Mouse (Mus musculus) neural tube, embryonic 11.5 days (tissue): ENCODE results near the gene Dvl3. TPM values are rescaled to one million over a fixed set of nuclear protein-coding genes. Genes with fewer than 3 reads are reported as not detected.

Experiments
- ATAC-seq: fragments of 200-750 bp; cut with Nextera tagmentation; 2 replicates; pipeline ENCODE4 v1.8.0; 2017; ENCODE audit warnings: moderate number of reproducible peaks, mild to moderate bottlenecking, moderate TSS enrichment, moderate library complexity; ENCODE audit not compliant: insufficient read depth, low FRiP score, low TSS enrichment
- DNase-seq: peaks from one replicate; pipeline ENCODE4 v3.0.0-alpha.2; 2015; ENCODE audit warnings: low spot score
- H3K27ac ChIP-seq: fragments of 300-500 bp; sonication (generic); 2 replicates; pipeline ENCODE4 v1.5.1; 2014; ENCODE audit warnings: low read depth, mild to moderate bottlenecking, low read length
- H3K27me3 ChIP-seq: fragments of 300-500 bp; sonication (generic); 2 replicates; pipeline ENCODE4 v1.6.1; 2014; ENCODE audit warnings: mild to moderate bottlenecking, low read length, mixed read lengths; ENCODE audit not compliant: control insufficient read depth, insufficient read depth
- H3K36me3 ChIP-seq: fragments of 300-500 bp; sonication (generic); 2 replicates; pipeline ENCODE4 v1.6.1; 2014; ENCODE audit warnings: mild to moderate bottlenecking, low read length, moderate library complexity, mixed read lengths; ENCODE audit not compliant: control insufficient read depth, insufficient read depth
- H3K4me1 ChIP-seq: fragments of 300-500 bp; sonication (generic); 2 replicates; pipeline ENCODE4 v1.6.1; 2014; ENCODE audit warnings: low read length, mixed read lengths; ENCODE audit not compliant: control insufficient read depth, insufficient read depth
- H3K4me2 ChIP-seq: fragments of 300-500 bp; sonication (generic); 2 replicates; pipeline ENCODE4 v1.6.1; 2014; ENCODE audit warnings: low read depth, mild to moderate bottlenecking, moderate library complexity
- H3K4me3 ChIP-seq: fragments of 300-500 bp; sonication (generic); 2 replicates; pipeline ENCODE4 v1.5.1; 2014; ENCODE audit warnings: low read depth, low read length
- H3K9ac ChIP-seq: fragments of 300-500 bp; sonication (generic); 2 replicates; pipeline ENCODE4 v1.6.1; 2014; ENCODE audit warnings: mild to moderate bottlenecking, low read length
- H3K9me3 ChIP-seq: fragments of 300-500 bp; sonication (generic); 2 replicates; pipeline ENCODE4 v1.6.1; 2016; ENCODE audit warnings: low read length; ENCODE audit not compliant: control insufficient read depth
- WGBS: fragments of 180-500 bp; shearing (Covaris S2); extraction: QIAGEN DNeasy Blood & Tissue Kit; methylation state at CpG from one replicate; pipeline ENCODE4 v1.1.7; 2014; 5-methylcytosine and 5-hydroxymethylcytosine counted together
- polyA plus RNA-seq: library from polyadenylated mRNA; unstranded; fragments of >200 nt; fragmentation: Nextera tagmentation; extraction: Ambion mirVana; gene quantifications from 2 replicates; pipeline ENCODE4 v1.2.1, GENCODE M21; 2014

Dvl3 gene
- polyA plus RNA-seq, 1 experiment from 2014 or later: 58.1 TPM

DNA sequence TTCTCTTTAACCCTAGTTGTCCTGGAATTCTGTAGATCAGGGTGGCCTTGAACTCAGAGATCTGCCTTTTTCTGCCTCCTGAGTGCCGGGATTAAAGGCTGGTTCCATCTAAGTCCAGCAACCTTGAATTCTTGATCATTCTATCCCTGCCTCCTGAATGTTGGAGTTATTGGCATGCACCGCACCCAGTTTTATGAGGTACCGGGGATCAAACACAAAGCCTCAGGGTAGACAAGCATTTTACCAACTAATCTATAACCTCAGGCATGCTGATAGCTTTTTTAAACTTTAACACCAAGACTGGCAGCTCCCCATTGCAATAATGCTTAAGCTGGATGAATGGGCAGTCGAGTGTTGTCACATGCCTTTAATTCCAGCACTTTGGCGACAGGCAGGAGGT is 30.6 kb downstream of the Dvl3 start:
- Histone ChIP-seq H3K36me3 (peaks cover 16% of the 10 kb centered on the region), H3K27me3 (no peaks in the 10 kb centered on the region), H3K4me1 (peaks cover 6% of the 10 kb centered on the region; the same call in 1 of the 2 replicates), H3K9ac (no peak overlapping the region), H3K9me3 (no peaks in the 10 kb centered on the region), H3K4me3 (no peak overlapping the region), H3K4me2 (peak overlapping the region; percentile 89), H3K27ac (no peak overlapping the region)
- DNase-seq (no peak), ATAC-seq (no peak)
- WGBS: 56% methylated on average over 5 of the region's 5 CpGs

DNA sequence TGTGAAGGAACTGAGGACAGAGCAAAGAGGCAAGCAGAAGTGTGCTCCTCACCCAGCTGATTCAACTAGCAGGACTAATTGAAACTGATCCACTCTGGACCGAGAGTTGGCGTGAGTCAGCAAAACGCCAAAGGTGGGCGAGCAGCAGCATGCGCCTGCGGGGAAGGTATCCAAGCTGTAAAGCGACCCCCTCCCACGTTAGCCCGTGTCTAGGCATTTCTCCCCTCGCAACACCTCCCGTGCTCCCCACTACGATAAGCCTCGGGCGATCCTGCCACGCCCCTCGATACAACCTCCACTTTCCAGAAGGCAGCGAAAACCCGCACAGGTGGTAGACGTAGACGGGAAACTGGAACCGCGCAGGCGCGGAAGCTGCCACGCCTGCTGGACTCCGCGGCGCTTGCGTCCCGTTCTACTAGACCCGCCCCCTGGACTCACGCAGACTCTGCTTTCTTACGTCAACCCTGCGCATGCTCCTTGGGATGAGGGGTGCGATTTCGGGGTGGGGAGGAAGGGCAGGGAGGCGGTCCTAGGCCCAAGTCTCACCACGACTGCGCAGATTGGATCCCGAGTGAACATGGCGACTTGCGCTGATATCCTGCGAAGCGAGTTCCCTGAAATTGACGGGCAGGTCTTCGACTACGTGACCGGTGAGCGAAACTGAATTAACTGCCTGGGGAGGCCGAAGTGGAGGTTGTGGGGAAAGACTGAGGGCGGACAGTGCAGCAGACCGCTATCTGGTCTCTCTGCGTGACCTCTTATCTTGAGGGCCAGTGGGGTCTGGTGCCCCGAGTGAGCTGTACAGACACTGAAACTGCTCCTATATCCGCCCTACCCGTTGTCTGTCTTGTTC is 31.5 kb downstream of the Dvl3 start, which contains the start of gene Abcf3:
Gene Abcf3, plus strand, starts transcription at position 482 of the 853 bp plus-strand sequence.
- Histone ChIP-seq H3K27ac (no peak within 1 kb of the TSS), H3K9me3 (no peaks in the 10 kb centered on the region), H3K4me1 (peaks cover 6% of the 10 kb centered on the region; the same call in 1 of the 2 replicates), H3K9ac (peak within 1 kb of the TSS; percentile 78), H3K4me2 (peak within 1 kb of the TSS; percentile 89), H3K27me3 (no peaks in the 10 kb centered on the region), H3K4me3 (peak within 1 kb of the TSS; percentile 82), H3K36me3 (peaks cover 17% of the 10 kb centered on the region)
- DNase-seq: peak; percentile 99
- peak; percentile 97 for ATAC-seq
- WGBS: under 1% methylated on average over 56 of the region's 56 CpGs

DNA sequence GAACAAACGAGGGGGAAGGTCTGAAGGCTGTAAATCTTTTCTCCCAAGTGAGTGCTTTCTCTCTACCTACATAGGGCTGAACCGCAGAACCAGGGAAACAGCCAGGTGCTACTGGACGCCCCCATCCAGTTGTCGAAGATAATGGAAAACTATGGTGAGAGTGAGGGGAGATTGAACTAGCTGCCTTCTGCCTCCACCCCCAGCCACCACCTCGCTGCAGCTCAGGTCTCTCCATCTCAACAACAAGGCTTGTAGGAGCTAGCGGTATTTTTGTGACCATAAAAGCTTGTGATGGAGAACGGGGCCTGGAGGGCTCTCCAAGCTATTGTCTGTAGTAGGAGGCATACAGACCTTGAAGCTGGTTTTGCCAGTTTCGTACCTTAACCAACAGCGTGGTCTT is 32.4 kb downstream of the Dvl3 start:
- 52% methylated on average over 9 of the region's 9 CpGs for WGBS
- H3K9me3 ChIP-seq: no peaks in the 10 kb centered on the region
- peak overlapping the region; percentile 82 for H3K4me3 ChIP-seq
- no peaks in the 10 kb centered on the region for H3K27me3 ChIP-seq
- peaks cover 17% of the 10 kb centered on the region for H3K36me3 ChIP-seq
- ATAC-seq (no peak), DNase-seq (no peak)
- H3K27ac ChIP-seq: no peak overlapping the region
- peak overlapping the region; percentile 89 for H3K4me2 ChIP-seq
- H3K4me1 ChIP-seq: peaks cover 6% of the 10 kb centered on the region; the same call in 1 of the 2 replicates
- peak overlapping the region; percentile 78 for H3K9ac ChIP-seq

DNA sequence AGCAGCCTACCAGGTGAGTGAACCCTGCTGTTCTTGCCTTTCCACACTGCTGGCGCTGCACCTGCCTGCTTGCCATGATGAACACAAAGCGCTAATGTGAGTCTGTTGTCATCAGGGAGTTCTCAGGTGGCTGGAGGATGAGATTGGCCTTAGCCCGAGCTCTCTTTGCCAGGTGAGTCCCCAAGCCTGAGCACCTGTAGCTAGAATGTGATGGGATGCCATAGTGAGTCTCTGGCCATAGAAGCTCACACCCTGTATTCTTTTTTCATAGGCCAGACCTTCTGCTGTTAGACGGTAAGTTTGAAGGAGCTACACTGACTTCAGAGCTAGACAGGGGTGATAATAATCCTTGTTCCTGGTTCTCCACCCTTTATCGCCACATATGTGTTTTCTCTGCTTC is 34.9 kb downstream of the Dvl3 start:
- Histone ChIP-seq H3K4me3 (no peak overlapping the region), H3K36me3 (peaks cover 18% of the 10 kb centered on the region), H3K27ac (no peak overlapping the region), H3K9me3 (no peaks in the 10 kb centered on the region), H3K4me1 (peaks cover 6% of the 10 kb centered on the region; the same call in 1 of the 2 replicates), H3K27me3 (no peaks in the 10 kb centered on the region), H3K4me2 (no peak overlapping the region), H3K9ac (no peak overlapping the region)
- ATAC-seq: no peak
- WGBS: 92% methylated on average over 5 of the region's 5 CpGs
- DNase-seq: no peak

DNA sequence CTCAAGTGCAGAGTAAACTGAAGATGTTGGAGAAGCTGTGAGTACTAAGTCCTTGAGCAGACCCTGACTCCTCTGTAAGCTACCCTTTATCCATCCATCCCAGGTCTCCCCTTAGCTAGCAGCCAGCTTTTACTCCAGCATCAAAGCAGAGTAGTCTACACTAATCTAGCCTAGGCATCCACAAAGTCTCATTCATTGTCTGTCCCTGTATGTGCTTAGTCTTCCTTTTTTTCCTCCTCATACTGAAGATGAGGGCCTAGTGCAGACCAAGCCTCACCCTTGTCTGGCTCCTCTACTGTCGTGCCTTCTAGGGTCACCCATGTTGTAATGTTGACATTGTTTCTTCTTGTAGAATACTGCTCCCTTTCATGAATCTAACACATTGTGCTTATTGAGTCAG is 35.8 kb downstream of the Dvl3 start:
- ATAC-seq (no peak), DNase-seq (no peak)
- no peak overlapping the region for H3K4me3 ChIP-seq
- H3K9me3 ChIP-seq: no peaks in the 10 kb centered on the region
- no peak overlapping the region for H3K27ac ChIP-seq
- H3K4me2 ChIP-seq: no peak overlapping the region
- 91% methylated on average over 1 of the region's 1 CpGs for WGBS
- H3K27me3 ChIP-seq: no peaks in the 10 kb centered on the region
- peaks cover 18% of the 10 kb centered on the region for H3K36me3 ChIP-seq
- no peak overlapping the region for H3K9ac ChIP-seq
- H3K4me1 ChIP-seq: peaks cover 6% of the 10 kb centered on the region; the same call in 1 of the 2 replicates

DNA sequence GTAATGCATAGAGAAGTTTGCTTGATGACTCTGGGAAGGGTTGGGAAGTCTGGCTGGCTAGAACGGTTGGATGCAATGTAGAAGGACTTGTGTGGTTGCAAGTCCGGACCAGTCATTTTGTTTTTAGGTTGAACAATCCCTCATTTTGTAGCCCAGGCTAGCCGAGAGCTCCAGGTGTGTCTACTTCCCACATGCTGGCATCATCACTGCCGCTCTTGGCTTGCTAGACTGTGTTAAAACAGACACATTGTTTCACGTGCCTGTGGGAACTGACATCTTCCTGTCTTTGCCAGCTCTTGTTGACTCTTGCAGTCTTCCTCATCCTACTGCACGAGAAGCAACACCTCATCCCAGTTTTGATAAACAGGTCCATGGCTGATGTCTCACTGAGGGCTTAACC is 38.2 kb downstream of the Dvl3 start:
- Histone ChIP-seq H3K4me2 (no peak overlapping the region), H3K4me3 (no peak overlapping the region)
- 95% methylated on average over 6 of the region's 6 CpGs for WGBS

DNA sequence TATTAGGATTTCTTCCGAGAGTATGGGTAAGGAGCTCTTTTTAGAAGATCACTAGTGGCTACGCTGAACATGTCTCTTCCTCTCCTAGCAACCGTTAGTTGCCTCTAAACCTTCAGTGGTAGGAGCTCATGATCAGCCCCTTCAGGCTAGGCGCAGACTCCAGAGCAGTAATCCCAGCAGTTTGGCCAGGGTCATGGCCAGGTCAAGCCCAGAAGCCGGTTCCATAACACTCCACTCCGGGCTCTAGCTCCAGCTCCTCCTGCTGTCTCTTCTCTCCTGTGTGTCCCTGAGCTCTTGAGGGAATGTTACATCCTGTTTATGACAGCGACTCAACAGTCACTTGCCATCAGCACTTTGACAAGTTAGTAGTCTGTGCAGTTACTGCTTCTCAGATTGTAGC is 40.6 kb downstream of the Dvl3 start:
- no peaks in the 10 kb centered on the region for H3K4me1 ChIP-seq
- DNase-seq (no peak), ATAC-seq (no peak)
- H3K36me3 ChIP-seq: peaks cover 31% of the 10 kb centered on the region
- WGBS: 80% methylated on average over 7 of the region's 7 CpGs
- H3K9ac ChIP-seq: no peak overlapping the region
- no peak overlapping the region for H3K4me2 ChIP-seq
- no peaks in the 10 kb centered on the region for H3K9me3 ChIP-seq
- H3K4me3 ChIP-seq: no peak overlapping the region
- H3K27me3 ChIP-seq: no peaks in the 10 kb centered on the region
- no peak overlapping the region for H3K27ac ChIP-seq

More for the DNA sequence above, 38.2 kb downstream of the Dvl3 start:
- H3K27me3 ChIP-seq: no peaks in the 10 kb centered on the region
- H3K36me3 ChIP-seq: peaks cover 30% of the 10 kb centered on the region
- ATAC-seq (no peak), DNase-seq (no peak)
- H3K4me1 ChIP-seq: no peaks in the 10 kb centered on the region
- no peak overlapping the region for H3K27ac ChIP-seq
- no peaks in the 10 kb centered on the region for H3K9me3 ChIP-seq
- no peak overlapping the region for H3K9ac ChIP-seq

DNA sequence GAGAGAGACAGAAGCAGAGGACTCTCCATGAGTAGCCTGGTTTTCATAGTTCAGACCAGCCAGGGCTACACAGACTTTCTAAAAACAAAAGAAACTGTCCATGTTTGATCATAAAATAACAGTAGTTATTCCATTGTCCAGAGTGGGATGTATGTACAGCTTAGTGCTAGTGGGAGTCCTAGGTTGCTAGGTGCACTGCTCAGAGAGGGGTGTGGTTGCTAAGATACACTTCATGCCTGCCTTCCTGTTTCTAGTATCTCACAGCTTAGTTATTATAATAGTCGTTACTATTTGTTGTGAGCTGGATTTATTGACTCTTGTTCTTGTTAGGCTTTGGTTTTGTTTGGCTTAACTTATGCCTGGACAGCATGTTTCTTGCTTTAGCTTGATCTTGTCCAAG is 48.3 kb downstream of the Dvl3 start:
- H3K4me1 ChIP-seq: no peaks in the 10 kb centered on the region
- no peak overlapping the region for H3K4me2 ChIP-seq
- H3K9me3 ChIP-seq: no peaks in the 10 kb centered on the region
- H3K4me3 ChIP-seq: no peak overlapping the region
- ATAC-seq: no peak
- 74% methylated on average over 1 of the region's 1 CpGs for WGBS
- peaks cover 11% of the 10 kb centered on the region for H3K36me3 ChIP-seq
- H3K27ac ChIP-seq: no peak overlapping the region
- no peaks in the 10 kb centered on the region for H3K27me3 ChIP-seq
- DNase-seq: no peak
- H3K9ac ChIP-seq: no peak overlapping the region
